8 mouse cellular contexts compared by ENCODE assay signal in genomic region chr11:115670451-115671050, GRCm38 (mm10). TPM values are rescaled to one million over a fixed set of nuclear protein-coding genes. Genes with fewer than 3 reads are reported as not detected.
DNase-seq lines count a peak whose midpoint lies in the region; ATAC-seq and TF ChIP-seq lines count a peak whose summit lies in the region.

No protein-coding gene starts in this region.

- H3K9ac ChIP-seq in heart, embryonic 11.5 days (ENCODE audit: low read depth, low read length): no peak overlapping the region
- 0 out of 2 replicates have a peak overlapping the region, but pooled peaks have one; percentile 15 for H3K9ac ChIP-seq in heart, embryonic 15.5 days

- H3K36me3 ChIP-seq in heart, embryonic 11.5 days (ENCODE audit: control insufficient read depth, insufficient read depth, low read length): no peaks in the 10 kb centered on the region; the same call in 1 of the 2 replicates
- no peaks in the 10 kb centered on the region for H3K36me3 ChIP-seq in heart, embryonic 15.5 days

- H3K4me2 ChIP-seq in heart, embryonic 11.5 days: peak overlapping the region; percentile 24; the same call in 1 of the 2 replicates
- H3K4me2 ChIP-seq in heart, embryonic 15.5 days: no peak overlapping the region

- no peak for DNase-seq in heart, postnatal 4 days
- peak; percentile 67 for DNase-seq in brain, embryonic 14.5 days (ENCODE audit: low read depth)
- peak; percentile 59 to 62 for DNase-seq in left cerebral cortex, postnatal 36 days (ENCODE audit: low spot score in 2 of 2)
- DNase-seq in thymus, postnatal 14 days: peak; percentile 67
- DNase-seq in spleen, postnatal 14 days (ENCODE audit: low spot score in 2 of 2): no peak
- DNase-seq in adrenal gland, adult 2 months: no peak

- no peak overlapping the region for H3K4me3 ChIP-seq in heart, embryonic 11.5 days (ENCODE audit: low read depth, low read length)
- H3K4me3 ChIP-seq in heart, embryonic 15.5 days: no peak overlapping the region

- no peak for ATAC-seq in heart, embryonic 11.5 days (replicated peaks; ENCODE audit: insufficient number of reproducible peaks, low FRiP score, low TSS enrichment)
- no peak for ATAC-seq in heart, embryonic 15.5 days (replicated peaks; ENCODE audit: insufficient number of reproducible peaks, insufficient read depth, low FRiP score, low read depth)

- intact Hi-C loops in left cerebral cortex, postnatal 36 days (cut with DNase I): no loop called here

- H3K4me1 ChIP-seq in heart, embryonic 11.5 days (ENCODE audit: control insufficient read depth, insufficient read depth, low read length): peaks cover 24% of the 10 kb centered on the region
- H3K4me1 ChIP-seq in heart, embryonic 15.5 days (replicated peaks): peaks cover 51% of the 10 kb centered on the region

- peak overlapping the region; percentile 64 for H3K27ac ChIP-seq in heart, embryonic 11.5 days (ENCODE audit: low read depth, low read length)
- peak overlapping the region; percentile 73 for H3K27ac ChIP-seq in heart, embryonic 15.5 days

- H3K27me3 ChIP-seq in heart, embryonic 11.5 days (ENCODE audit: control insufficient read depth, insufficient read depth, low read length): no peaks in the 10 kb centered on the region
- no peaks in the 10 kb centered on the region for H3K27me3 ChIP-seq in heart, embryonic 15.5 days

- 29% methylated on average over 5 of the region's 5 CpGs for WGBS in heart, embryonic 11.5 days (ENCODE audit: insufficient replicate concordance)
- 29% methylated on average over 5 of the region's 5 CpGs for WGBS in heart, embryonic 15.5 days

- H3K9me3 ChIP-seq in heart, embryonic 11.5 days (replicated peaks; ENCODE audit: control insufficient read depth, low read length): no peaks in the 10 kb centered on the region
- H3K9me3 ChIP-seq in heart, embryonic 15.5 days (replicated peaks): no peaks in the 10 kb centered on the region

- TF ChIP-seq CTCF in brain, embryonic 14.5 days (IDR thresholded peaks at IDR 0.05; ENCODE audit: borderline replicate concordance, extremely low read depth, insufficient read depth, insufficient read length): no peak

- TF ChIP-seq POLR2A in brain, embryonic 14.5 days (IDR thresholded peaks at IDR 0.05; ENCODE audit: borderline replicate concordance, extremely low read depth, insufficient read depth, insufficient read length, poor library complexity, severe bottlenecking): no peak

RNA-seq across cellular contexts. Expression of gene Grb2, which starts 37.8 kb away (rescaled TPM):
- 42.7 and 56.3 TPM in 2 replicates for polyA plus RNA-seq in heart, embryonic 11.5 days (2014; fragmentation: Nextera tagmentation; extraction: Ambion mirVana)
- 100 to 1,000 TPM; 119 to 134 TPM for total RNA-seq in heart, postnatal 4 days (2021)
- 124 and 127 TPM in 2 replicates for polyA plus RNA-seq in brain, embryonic 14.5 days (2012; rRNA removed)
- 103 and 104 TPM in 2 replicates for polyA plus RNA-seq in heart, embryonic 15.5 days (2015; fragmentation: Nextera tagmentation; extraction: Ambion mirVana)
- 100 to 1,000 TPM; 175 to 190 TPM for total RNA-seq in left cerebral cortex, postnatal 36 days (2021)
- total RNA-seq in adrenal gland, adult 2 months (2021): 100 to 1,000 TPM; 136 to 162 TPM
- polyA plus RNA-seq in adrenal gland, adult 2 months (2012; rRNA removed): 41.2 and 50.8 TPM in 2 replicates

RNA-seq across cellular contexts. Expression of gene Slc25a19, which starts 42.5 kb away (rescaled TPM):
- 35.6 and 35.7 TPM in 2 replicates for polyA plus RNA-seq in heart, embryonic 11.5 days (2014; fragmentation: Nextera tagmentation; extraction: Ambion mirVana)
- total RNA-seq in heart, postnatal 4 days (2021): 10 to 100 TPM; 27.6 to 30.7 TPM
- polyA plus RNA-seq in brain, embryonic 14.5 days (2012; rRNA removed): 55.1 and 71.1 TPM in 2 replicates
- 47.7 and 48.8 TPM in 2 replicates for polyA plus RNA-seq in heart, embryonic 15.5 days (2015; fragmentation: Nextera tagmentation; extraction: Ambion mirVana)
- total RNA-seq in left cerebral cortex, postnatal 36 days (2021): 10 to 100 TPM; 56.8 to 60.1 TPM
- total RNA-seq in adrenal gland, adult 2 months (2021): 100 to 1,000 TPM; 117 to 132 TPM
- 156 and 170 TPM in 2 replicates for polyA plus RNA-seq in adrenal gland, adult 2 months (2012; rRNA removed)

RNA-seq across cellular contexts. Expression of gene Mif4gd, which starts 57.8 kb away (rescaled TPM):
- 22.7 TPM in 2 replicates for polyA plus RNA-seq in heart, embryonic 11.5 days (2014; fragmentation: Nextera tagmentation; extraction: Ambion mirVana)
- total RNA-seq in heart, postnatal 4 days (2021): 10 to 100 TPM; 34.0 to 40.6 TPM
- polyA plus RNA-seq in brain, embryonic 14.5 days (2012; rRNA removed): 18.0 and 19.2 TPM in 2 replicates
- polyA plus RNA-seq in heart, embryonic 15.5 days (2015; fragmentation: Nextera tagmentation; extraction: Ambion mirVana): 30.2 and 34.5 TPM in 2 replicates
- total RNA-seq in left cerebral cortex, postnatal 36 days (2021): 10 to 100 TPM; 15.1 to 18.1 TPM
- total RNA-seq in adrenal gland, adult 2 months (2021): 100 to 1,000 TPM in 1 of 2 experiments, 10 to 100 TPM in 1; 92.5 to 170 TPM
- polyA plus RNA-seq in adrenal gland, adult 2 months (2012; rRNA removed): 182 and 243 TPM in 2 replicates

Comparison
In these comparisons a context has a peak if more than half of its experiments do, and no peak if none do; other contexts are left out.
1. DNase-seq: peak in brain, embryonic 14.5 days (single experiment), left cerebral cortex, postnatal 36 days (2 of 2) and thymus, postnatal 14 days (single experiment); none in heart, postnatal 4 days (single experiment), spleen, postnatal 14 days (0 of 2) and adrenal gland, adult 2 months (single experiment).